Mouse (Mus musculus) urinary bladder, postnatal 14 days (tissue): ENCODE results near the gene Osbp2.
"Not testable (repeated sequence)": the region's sequence is repeated elsewhere in the genome, so short reads cannot be mapped to it uniquely, and the experiment has no call there.

Experiments used
- DNase-seq: peaks from one replicate; pipeline ENCODE4 v3.0.0; 2021; ENCODE audit warnings: low spot score

Osbp2 gene

DNA sequence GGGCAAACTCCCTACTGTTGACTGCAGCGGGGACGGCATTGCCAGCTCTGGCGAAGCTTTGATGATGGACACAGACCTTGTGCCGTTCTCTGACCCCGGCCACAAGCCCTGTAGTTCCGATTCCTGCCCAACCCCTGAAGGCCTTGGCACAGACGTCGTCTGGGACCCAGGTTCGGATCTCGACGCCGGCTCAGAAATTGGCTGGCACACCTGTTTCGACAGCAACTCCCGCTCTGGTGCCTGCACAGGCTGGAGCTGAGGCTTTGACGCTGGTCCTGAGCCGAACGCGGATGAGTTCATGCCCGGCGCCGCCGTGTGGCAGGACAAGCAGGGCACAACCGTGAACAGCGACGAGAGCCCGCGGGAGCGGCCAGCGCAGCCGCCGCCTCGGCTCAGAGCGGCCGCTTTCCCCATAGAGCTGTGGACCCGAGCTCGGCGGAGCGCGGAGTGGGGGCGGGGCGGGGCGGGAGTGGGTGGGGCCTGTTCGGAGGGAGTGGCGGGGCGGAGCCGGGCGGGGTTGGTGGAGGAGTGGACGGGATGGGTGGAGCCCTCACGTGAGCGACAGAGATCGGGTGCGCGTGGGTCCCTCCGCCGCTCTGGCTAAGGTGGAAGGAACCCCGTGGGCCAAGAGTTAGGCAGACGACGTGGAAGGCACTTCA is at the start of gene Osbp2:
TSS of gene Osbp2 (minus strand) at position 450 of the 659 bp plus-strand sequence.
- peak; percentile 74 for DNase-seq

DNA sequence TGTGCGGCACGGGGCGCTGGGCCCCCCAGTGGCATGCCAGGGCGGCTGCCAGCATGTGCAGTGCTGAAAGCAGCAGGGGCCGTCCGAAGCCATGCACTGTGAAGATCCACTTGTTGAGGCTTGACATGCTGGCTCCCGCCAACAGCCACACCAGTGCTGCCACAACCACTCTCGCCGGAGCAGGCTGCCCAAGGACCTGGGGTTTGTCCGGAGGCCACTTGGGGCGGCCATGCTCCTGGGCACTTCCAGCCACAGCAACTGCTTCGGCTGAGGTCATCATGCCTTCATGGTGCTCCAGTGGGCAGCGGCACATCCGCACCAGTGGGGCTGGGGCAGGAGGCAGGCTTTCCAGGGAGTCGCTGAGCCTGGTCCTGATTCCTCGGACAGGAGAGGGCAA is 49.2 kb upstream of the Osbp2 start:
- DNase-seq = peak; percentile 32

DNA sequence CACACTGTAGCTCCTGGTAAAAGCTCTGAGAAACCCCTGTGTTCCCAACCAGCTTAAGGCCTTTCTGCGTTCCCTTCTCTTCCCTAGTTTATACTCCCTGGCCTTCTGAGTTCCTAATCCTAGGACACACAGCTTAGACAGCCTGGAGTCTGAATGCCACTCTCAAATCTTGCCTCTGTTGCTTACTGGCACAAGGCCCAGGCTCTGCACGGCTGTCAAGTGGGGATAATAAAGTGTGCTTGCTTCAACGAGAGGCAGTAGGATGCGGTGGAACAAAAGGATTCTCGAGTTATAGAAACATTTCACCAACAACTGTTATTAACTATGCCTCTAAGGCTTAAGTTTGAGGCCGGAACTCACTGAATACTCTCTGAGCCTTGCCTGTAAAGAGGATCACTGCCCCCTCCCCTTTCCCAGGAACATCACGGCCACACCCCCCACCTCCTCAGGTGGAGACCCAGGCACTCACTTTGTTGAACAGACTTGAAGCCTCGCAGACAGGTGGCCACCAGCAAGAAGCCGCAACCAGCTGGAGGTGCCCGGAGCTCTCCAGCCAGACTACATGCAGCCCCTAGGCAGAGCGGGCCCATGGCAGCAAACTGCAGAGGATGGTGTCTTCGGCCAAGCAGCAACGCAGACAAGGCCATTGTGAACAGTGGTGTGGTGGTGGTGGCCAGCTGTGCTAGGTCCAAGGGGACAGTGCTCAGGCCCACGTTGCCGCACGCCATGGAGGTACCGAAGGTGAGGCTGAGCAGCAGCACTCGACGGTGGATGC is 48.6 kb upstream of the Osbp2 start:
- no peak for DNase-seq

DNA sequence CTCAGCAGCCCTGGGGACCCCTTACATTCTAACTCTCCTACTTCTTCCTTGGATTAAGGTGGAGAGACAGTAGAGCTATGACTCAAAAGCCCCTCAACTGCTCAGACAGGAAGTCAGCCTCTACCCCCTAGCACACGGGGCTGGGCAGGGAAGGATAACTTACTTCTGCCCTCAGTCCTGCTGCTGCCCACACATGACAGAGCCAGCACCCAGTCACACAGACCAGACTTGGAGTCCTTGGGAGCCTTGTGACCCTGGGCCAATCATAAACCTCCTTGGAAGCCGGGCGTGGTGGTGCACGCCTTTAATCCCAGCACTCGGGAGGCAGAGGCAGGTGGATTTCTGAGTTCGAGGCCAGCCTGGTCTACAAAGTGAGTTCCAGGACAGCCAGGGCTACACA is 47.7 kb upstream of the Osbp2 start:
- DNase-seq = not testable (repeated sequence)

DNA sequence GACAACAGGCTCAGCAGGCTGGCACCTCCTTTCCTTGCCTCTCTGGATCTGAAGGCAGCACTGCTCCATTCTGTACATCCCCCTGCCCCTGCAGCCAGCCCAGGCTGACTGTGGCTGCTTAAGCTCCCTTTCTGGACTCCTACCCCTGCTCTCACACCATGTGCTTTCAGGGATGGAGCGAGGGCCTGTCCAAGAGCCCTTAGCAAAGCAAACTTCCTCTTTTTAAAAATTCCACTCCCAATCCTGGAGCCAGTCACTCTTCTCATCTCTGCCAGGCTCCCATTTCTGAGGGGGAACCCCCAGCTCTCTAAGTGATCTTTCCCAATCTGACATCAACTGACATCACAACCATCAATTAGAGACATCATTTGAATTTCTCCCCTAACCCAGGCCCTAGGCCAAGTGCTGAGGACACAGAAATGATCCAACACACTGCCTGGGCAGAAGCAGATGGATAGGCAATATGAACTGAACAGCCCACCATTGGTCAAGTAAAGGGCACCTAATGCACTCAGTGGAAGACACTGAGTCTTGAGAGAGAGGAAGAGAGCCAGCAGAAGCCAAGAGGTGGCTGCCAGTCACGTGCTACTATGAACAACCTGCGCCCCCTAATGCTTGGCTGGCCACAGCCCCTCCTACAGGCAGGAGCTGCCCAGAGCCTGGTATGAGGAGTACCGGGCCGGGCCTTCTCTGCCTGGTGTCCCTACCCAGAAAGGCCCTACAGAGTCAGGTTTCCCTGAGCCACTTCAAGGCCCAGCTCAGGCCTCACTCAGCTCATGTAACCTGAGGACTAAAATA is 47.0 kb upstream of the Osbp2 start:
- DNase-seq = no peak

DNA sequence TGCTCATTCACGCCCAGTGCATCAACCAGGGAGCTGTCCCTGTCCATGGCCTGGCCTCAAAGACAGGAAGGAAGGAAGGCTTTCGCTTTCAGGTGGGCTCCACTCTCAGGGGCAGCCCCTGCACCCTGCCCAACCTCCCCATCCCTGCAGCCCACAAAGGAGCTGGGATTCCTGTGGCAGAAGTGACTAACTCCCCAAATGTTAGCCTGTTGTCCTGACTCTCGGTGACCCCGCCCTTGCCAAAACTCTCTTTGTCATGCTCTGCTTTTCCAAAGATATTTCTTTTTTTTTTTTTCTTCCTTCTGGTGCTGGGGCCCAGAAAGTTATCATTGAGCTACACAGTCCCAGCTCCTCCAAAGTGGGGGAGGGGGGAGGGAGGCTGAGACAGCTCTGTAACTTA is 45.5 kb upstream of the Osbp2 start:
- DNase-seq = no peak

DNA sequence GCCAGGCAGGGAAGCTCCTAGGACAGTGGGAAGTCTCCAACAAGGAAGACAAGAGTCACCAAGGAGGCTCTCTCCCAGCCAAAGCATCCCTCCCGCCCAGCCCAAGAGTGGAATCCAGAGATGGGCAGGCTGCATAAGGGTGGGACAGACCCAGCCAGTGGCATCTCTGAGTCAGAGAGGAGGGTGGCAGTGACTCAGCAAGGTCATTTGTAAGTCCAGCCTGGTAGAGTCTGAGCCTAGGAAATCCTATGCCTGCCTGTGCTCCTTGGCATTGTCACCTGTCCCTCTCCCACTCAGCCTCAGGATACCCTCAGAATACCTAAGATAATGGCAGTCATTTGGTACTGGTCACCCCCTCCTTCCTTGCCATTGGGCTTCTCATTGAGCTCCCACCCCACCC is 41.7 kb upstream of the Osbp2 start:
- no peak for DNase-seq

GRCm38 (mm10) chr11:3904673-3905072 is 41.0 kb upstream of the Osbp2 start:
- no peak for DNase-seq

DNA sequence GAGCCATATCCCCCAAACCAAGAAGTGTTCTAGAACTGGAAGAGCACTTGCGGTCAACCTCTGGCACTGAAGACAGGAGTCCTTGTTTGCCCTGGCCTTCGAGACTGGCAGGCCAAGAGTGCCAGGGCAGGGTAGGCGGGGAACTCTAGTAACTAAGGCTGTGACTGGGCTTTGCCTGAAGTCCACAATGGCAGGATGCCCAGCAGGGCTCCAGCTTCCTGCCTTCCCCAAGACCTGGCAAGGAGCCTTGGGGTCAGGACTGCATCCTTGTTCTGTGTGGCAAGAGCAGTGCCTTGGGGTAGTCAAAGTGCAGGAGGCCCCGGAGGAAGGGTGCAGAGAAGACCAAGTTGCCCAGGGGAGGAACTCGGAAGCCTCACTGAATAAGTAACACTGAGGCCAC is 39.3 kb upstream of the Osbp2 start:
- peak; percentile 70 for DNase-seq

- DNase-seq = no peak
These were observed 38.8 kb upstream of the Osbp2 start for GRCm38 (mm10) chr11:3902516-3902915.

GRCm38 (mm10) chr11:3900296-3900695 is 36.6 kb upstream of the Osbp2 start:
- DNase-seq = no peak

DNA sequence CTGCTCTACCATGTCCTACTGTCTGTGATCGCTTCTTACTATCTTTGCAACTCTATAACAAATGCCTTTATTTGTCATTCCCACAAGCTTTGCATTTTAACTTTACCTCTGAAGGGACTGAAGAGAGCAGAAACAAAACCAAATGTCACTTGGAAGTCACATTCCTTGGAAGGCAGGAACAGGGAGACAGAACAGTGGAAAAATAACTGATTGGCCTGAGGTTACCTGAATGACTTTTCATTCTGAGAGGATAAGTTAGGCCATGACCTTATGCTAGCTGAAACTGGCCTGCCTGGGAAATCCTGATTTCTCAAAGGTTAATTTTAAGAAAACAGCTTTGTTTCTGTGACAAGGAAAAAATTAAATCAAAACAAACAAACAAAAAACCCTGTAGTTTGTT is 32.2 kb upstream of the Osbp2 start:
- no peak for DNase-seq

GRCm38 (mm10) chr11:3895458-3895857 is 31.8 kb upstream of the Osbp2 start:
- no peak for DNase-seq

DNA sequence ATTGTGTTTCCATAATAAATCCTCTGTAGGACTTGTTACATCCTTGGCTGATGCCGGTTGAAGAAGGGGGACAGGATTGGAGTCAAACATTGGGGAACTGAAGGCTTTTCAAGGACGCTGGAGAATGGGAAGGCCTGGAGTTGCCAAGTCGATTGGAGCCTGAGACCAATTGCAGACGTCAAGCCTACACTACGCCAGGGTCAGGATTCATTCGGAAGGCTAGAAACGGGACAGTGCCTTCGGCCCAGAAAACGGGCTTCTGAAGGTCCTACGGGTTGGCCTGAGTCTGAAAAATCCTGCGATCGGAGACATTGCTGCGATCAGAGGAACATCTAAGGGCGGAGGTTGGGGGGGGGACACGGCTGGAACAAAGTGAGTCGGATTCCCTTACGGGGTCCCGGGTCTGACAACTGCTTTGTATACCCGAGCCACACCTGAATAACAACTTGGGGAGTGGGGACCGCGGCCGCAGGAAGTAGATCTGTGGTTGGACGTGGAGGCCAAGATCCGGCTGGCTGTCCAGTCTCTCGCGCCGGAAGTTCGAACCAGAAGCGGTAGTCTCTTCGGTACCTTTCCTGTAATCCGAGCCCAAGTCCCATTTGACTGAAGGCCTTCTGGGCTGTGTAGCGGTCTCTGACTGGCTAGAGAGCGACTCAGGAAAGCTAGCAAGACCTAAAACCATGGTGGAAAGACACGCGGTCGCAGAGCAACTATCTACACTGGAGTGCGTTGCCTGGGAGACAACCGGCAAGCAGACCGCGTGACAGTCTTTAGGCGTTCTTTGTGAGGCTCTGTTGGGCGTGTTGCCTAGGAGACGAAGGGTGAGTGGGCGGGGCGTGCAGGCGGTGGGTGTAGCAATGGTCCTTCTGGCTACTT is 30.9 kb upstream of the Osbp2 start, which contains the start of the genes 4921536K21Rik and Dusp18:
TSS of gene 4921536K21Rik (minus strand) at position 693 of the 876 bp plus-strand sequence.
TSS of gene Dusp18 (plus strand) at position 835 of the 876 bp plus-strand sequence.
- DNase-seq = peak; percentile 91

DNA sequence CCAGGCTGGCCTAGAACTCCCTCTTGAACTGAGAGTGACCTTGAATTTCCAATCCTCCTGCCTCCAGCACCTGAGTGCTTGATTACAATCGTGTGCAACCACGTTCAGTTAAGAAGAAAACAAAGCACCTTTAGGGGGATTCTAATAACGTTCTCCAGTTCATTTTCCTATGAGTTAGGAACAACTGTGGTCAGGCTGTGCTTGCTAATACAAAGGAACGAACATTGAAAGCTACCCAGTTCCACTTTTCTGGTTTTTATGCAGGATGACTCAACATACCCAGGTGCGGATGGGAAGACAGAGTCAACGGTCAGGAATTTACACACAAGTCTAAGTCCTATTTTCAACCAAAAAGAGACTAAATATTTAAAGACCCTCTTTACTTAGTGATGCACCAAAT is 30.3 kb upstream of the Osbp2 start:
- DNase-seq = no peak

DNA sequence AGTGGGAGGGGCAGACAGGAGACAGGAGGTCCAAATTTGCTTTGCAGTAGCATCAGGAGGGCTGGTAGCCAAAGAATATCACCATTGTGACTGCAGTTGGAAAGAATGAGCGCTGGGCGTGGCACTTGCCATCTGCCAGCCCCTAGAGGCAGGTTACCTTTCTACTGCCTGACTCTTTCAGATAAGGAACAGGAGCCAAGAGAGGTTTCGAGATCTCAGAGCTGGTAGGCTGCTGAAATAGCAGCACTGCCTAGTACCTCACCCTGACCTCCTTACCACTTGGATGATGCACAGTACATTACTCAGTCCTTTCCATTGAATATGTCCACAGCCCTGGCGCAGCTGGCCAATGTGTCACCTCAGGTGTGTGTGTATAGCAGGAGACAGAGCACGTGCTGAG is 23.6 kb upstream of the Osbp2 start:
- no peak for DNase-seq

GRCm38 (mm10) chr11:3883711-3884110 is 20.0 kb upstream of the Osbp2 start:
- DNase-seq = no peak

GRCm38 (mm10) chr11:3879836-3880235 is 16.1 kb upstream of the Osbp2 start:
- peak; percentile 77 for DNase-seq

GRCm38 (mm10) chr11:3878660-3879059 is 15.0 kb upstream of the Osbp2 start:
- no peak for DNase-seq

GRCm38 (mm10) chr11:3876419-3876818 is 12.7 kb upstream of the Osbp2 start:
- DNase-seq = no peak

DNA sequence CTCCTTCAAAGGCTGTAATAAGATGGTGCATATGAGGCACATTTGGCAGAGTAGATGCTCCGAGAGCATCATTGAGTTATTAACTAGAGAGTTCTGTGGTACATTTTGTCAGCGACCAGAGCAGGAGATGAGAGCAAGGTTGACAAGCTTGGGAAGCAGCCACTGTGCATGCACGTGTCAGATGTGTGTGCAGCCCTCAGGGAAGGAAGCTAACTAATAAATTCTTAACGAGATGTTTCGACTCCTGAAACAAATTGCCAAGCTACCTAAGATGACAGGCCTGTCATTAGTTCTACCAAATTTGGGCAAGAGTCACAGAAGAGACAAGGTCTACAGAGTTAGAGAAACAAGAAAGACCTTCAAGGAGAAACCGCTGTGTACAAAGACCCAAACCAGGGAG is 640 bp upstream of the Osbp2 start:
- DNase-seq = no peak
